Mouse (Mus musculus) midbrain, embryonic 16.5 days (tissue): ENCODE data around the gene Hoxb9. TPM values are rescaled to one million over a fixed set of nuclear protein-coding genes. Genes with fewer than 3 reads are reported as not detected.

Source experiments
- ATAC-seq: fragments of 200-750 bp; cut with Nextera tagmentation; 2 replicates; pipeline ENCODE4 v1.8.0; 2017; ENCODE audit warnings: moderate TSS enrichment
- H3K27ac ChIP-seq: fragments of 300-500 bp; sonication (generic); 2 replicates; pipeline ENCODE4 v1.5.1; 2014; ENCODE audit warnings: mild to moderate bottlenecking, low read length, mixed read lengths
- H3K27me3 ChIP-seq: fragments of 300-500 bp; sonication (generic); 2 replicates; pipeline ENCODE4 v1.6.1; 2014; ENCODE audit warnings: low read depth, low read length, mixed read lengths; ENCODE audit not compliant: control insufficient read depth, insufficient read depth
- H3K36me3 ChIP-seq: fragments of 300-500 bp; sonication (generic); 2 replicates; pipeline ENCODE4 v1.6.1; 2014; ENCODE audit warnings: mild to moderate bottlenecking, low read length, moderate library complexity, mixed read lengths; ENCODE audit not compliant: control insufficient read depth, insufficient read depth
- H3K4me1 ChIP-seq: fragments of 300-500 bp; sonication (generic); 2 replicates; pipeline ENCODE4 v1.6.1; 2014; ENCODE audit warnings: mild to moderate bottlenecking, low read length, mixed read lengths; ENCODE audit not compliant: control insufficient read depth, insufficient read depth
- H3K4me2 ChIP-seq: fragments of 300-500 bp; sonication (generic); 2 replicates; pipeline ENCODE4 v1.6.1; 2014; ENCODE audit warnings: mild to moderate bottlenecking, low read length, mixed read lengths
- H3K4me3 ChIP-seq: fragments of 300-500 bp; sonication (generic); 2 replicates; pipeline ENCODE4 v1.5.1; 2014; ENCODE audit warnings: low read depth, mild to moderate bottlenecking, low read length, moderate library complexity, mixed read lengths
- H3K9ac ChIP-seq: fragments of 300-500 bp; sonication (generic); 2 replicates; pipeline ENCODE4 v1.6.1; 2014; ENCODE audit warnings: low read depth, low read length, mixed read lengths
- H3K9me3 ChIP-seq: fragments of 300-500 bp; sonication (generic); replicated peaks from 2 replicates; pipeline ENCODE4 v1.6.1; 2014; ENCODE audit warnings: mild to moderate bottlenecking, low read length, mixed read lengths; ENCODE audit not compliant: control insufficient read depth, poor library complexity, severe bottlenecking
- WGBS: fragments of 180-500 bp; shearing (Covaris S2); extraction: QIAGEN DNeasy Blood & Tissue Kit; methylation state at CpG from one replicate; pipeline ENCODE4 v1.1.7; 2014; 5-methylcytosine and 5-hydroxymethylcytosine counted together
- polyA plus RNA-seq: library from polyadenylated mRNA; unstranded; fragments of >200 nt; fragmentation: Nextera tagmentation; extraction: Ambion mirVana; gene quantifications from 2 replicates; pipeline ENCODE4 v1.2.1, GENCODE M21; 2015

The Hoxb9 gene
- polyA plus RNA-seq, 1 experiment from 2014 or later, result not detected

DNA sequence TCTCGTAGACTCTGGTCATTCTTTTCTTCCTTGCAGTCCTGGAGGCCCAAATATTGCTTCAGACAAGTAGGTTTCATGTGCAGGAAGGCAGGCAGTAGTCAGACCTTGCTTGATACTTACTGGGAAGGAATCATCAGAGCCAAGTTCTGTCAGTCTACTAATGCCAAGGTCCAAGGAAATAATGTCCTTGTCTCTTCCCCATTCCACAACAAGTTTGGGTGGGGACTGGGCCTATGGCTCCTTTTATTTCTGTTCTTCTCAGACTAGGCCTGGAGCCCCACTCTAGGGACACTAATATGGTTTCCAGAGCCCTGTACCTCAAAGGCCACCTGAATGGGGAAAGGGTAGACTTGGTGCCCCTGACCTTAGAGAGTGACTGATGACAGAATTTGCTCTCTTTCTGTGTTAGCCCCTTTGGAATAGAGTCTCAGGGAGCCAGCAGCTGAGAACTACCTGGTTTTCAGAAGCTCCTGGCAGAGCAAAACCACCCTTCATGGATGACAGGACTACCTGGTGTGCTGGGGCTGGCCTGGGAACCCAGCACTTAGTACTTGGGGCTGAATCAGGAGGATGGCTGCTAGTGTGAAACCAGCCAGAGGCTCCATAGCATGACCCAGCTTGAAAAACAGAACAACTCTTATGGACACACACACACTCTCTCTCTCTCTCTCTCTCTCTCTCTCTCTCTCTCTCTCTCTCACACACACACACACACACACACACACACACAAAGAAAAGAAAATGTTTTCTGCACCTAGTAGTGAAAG lies 17.4 kb downstream of the Hoxb9 start:
- Histone ChIP-seq H3K9me3 (no peaks in the 10 kb centered on the region), H3K4me1 (peaks cover 4% of the 10 kb centered on the region; the same call in 1 of the 2 replicates), H3K4me2 (no peak overlapping the region), H3K27me3 (peaks cover 80% of the 10 kb centered on the region), H3K9ac (no peak overlapping the region), H3K4me3 (no peak overlapping the region), H3K27ac (no peak overlapping the region), H3K36me3 (no peaks in the 10 kb centered on the region)
- ATAC-seq, result no peak
- 11% methylated on average over 1 of the region's 1 CpGs for WGBS

DNA sequence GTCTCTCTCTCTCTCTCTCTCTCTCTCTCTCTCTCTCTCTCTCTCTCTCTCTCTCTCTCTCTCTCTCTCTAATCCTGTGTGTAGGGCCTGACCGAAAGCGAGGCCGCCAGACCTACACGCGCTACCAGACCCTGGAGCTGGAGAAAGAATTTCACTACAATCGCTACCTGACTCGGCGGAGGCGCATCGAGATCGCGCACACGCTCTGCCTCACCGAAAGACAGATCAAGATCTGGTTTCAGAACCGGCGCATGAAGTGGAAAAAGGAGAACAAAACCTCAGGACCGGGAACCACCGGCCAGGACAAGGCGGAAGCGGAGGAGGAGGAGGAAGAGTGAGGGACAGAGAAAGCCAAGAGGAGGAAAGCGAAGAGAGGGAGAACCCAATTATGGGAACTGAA lies 18.0 kb downstream of the Hoxb9 start:
- Histone ChIP-seq H3K27ac (no peak overlapping the region), H3K9me3 (no peaks in the 10 kb centered on the region), H3K4me2 (no peak overlapping the region), H3K27me3 (peaks cover 81% of the 10 kb centered on the region), H3K4me1 (peaks cover 1% of the 10 kb centered on the region; the same call in 1 of the 2 replicates), H3K36me3 (no peaks in the 10 kb centered on the region), H3K4me3 (no peak overlapping the region), H3K9ac (no peak overlapping the region)
- 4% methylated on average over 21 of the region's 21 CpGs for WGBS
- ATAC-seq, result no peak

GRCm38 (mm10) chr11:96289837-96290236 lies 18.6 kb downstream of the Hoxb9 start:
- Histone ChIP-seq H3K36me3 (no peaks in the 10 kb centered on the region), H3K4me1 (no peaks in the 10 kb centered on the region), H3K9me3 (no peaks in the 10 kb centered on the region), H3K4me3 (no peak overlapping the region), H3K4me2 (no peak overlapping the region), H3K9ac (no peak overlapping the region), H3K27me3 (peaks cover 81% of the 10 kb centered on the region), H3K27ac (no peak overlapping the region)
- ATAC-seq, result no peak
- 8% methylated on average over 6 of the region's 6 CpGs for WGBS

DNA sequence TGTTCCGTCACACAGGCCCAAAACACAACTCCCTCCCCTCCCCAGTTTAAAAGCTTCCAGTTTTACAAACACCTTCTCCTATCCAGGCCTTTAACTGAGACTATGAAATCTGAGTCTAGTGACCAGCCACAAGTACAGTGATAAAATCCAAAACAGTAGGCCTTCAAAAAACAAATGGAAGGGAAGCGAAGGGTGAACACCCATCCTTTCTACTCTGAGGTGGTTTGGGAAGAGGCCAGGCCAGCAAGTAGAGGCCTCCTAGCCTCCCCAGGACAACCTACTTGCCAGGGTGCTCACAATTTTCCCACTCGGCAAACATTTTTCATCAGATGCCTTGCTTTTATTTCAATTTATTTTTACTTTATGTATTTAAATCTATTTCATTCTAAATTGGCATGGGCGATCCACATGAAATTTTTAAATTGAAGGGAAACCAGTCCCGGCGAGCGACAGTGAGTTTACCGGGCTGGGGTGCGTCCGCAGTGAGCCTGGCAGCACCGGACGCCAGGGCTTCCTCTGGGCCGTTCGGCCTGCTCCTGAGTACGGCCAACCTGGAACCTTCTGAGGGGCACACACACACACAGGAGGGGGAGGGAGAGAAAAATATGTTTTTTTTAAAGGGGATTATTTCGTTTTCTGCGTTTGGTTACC lies 19.6 kb downstream of the Hoxb9 start:
- Histone ChIP-seq H3K4me3 (no peak overlapping the region), H3K9me3 (no peaks in the 10 kb centered on the region), H3K36me3 (no peaks in the 10 kb centered on the region), H3K27me3 (peaks cover 83% of the 10 kb centered on the region), H3K27ac (no peak overlapping the region), H3K4me1 (no peaks in the 10 kb centered on the region), H3K9ac (no peak overlapping the region), H3K4me2 (no peak overlapping the region)
- no peak for ATAC-seq
- WGBS, result 4% methylated on average over 17 of the region's 17 CpGs

DNA sequence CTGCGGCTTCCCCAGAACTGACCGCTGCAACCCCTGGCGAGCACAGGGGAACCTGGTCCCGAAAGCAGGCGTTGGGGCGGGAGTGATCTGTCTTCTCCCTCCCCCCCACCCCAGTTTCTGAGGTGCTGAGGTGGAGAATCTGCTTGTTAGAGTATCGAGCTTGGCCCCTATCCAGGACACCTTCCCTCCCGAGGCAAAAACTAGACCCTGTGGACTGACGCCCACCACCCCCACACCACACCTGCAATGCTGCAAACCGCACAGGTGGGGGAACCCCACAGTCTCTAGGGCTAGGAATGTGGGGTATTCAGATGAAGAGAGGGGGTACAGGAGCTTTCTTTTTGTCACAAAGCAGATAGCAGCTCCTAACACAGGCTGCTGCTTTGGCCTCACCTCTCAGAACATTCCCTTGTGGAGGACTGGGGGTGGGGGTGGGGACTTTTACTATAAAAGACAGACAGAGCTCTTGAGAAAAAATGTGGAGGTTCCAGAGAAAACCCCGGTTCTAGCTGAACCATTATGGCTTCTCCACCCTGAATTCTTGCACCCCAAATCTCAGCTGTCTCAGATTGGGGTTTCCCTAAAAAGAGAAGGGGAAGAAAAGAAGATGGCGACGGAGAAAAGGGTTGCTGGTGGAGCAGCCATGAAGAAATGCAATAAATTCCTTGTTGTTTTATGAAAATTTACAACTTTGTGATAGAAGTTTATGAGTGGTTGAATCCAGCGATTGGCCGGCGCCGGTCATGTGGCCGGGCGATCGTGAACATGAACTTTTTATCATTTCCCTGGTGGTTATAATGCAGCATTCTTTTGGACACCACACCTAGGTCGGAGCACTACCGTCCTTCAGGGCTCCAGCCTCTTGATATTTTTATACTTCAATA lies 20.7 kb downstream of the Hoxb9 start, which contains the start of gene Hoxb6:
Hoxb6 (plus strand) TSS at position 796 of the 884 bp plus-strand sequence.
- peaks cover 83% of the 10 kb centered on the region for H3K27me3 ChIP-seq
- H3K4me3 ChIP-seq, result no peak within 1 kb of the TSS
- H3K9me3 ChIP-seq, result no peaks in the 10 kb centered on the region
- 3% methylated on average over 22 of the region's 22 CpGs for WGBS
- no peak within 1 kb of the TSS for H3K9ac ChIP-seq
- H3K36me3 ChIP-seq, result no peaks in the 10 kb centered on the region
- H3K4me1 ChIP-seq, result no peaks in the 10 kb centered on the region
- ATAC-seq, result no peak
- H3K27ac ChIP-seq, result no peak within 1 kb of the TSS
- no peak within 1 kb of the TSS for H3K4me2 ChIP-seq

GRCm38 (mm10) chr11:96292565-96293301 lies 21.5 kb downstream of the Hoxb9 start:
- no peaks in the 10 kb centered on the region for H3K4me1 ChIP-seq
- ATAC-seq, result no peak
- peaks cover 83% of the 10 kb centered on the region for H3K27me3 ChIP-seq
- H3K4me3 ChIP-seq, result no peak overlapping the region
- H3K9me3 ChIP-seq, result no peaks in the 10 kb centered on the region
- no peaks in the 10 kb centered on the region for H3K36me3 ChIP-seq
- no peak overlapping the region for H3K27ac ChIP-seq
- H3K4me2 ChIP-seq, result no peak overlapping the region
- no peak overlapping the region for H3K9ac ChIP-seq
- WGBS, result 0% methylated on average over 12 of the region's 12 CpGs

- Histone ChIP-seq H3K27me3 (peaks cover 83% of the 10 kb centered on the region), H3K27ac (no peak overlapping the region), H3K9me3 (no peaks in the 10 kb centered on the region), H3K9ac (no peak overlapping the region), H3K4me2 (no peak overlapping the region), H3K36me3 (no peaks in the 10 kb centered on the region), H3K4me3 (no peak overlapping the region), H3K4me1 (no peaks in the 10 kb centered on the region)
- WGBS, result under 1% methylated on average over 22 of the region's 22 CpGs
- no peak for ATAC-seq
Measured at GRCm38 (mm10) chr11:96293302-96293921, 22.2 kb downstream of the Hoxb9 start.
